8 mouse cellular contexts compared by ENCODE assay signal in the genomic region with DNA sequence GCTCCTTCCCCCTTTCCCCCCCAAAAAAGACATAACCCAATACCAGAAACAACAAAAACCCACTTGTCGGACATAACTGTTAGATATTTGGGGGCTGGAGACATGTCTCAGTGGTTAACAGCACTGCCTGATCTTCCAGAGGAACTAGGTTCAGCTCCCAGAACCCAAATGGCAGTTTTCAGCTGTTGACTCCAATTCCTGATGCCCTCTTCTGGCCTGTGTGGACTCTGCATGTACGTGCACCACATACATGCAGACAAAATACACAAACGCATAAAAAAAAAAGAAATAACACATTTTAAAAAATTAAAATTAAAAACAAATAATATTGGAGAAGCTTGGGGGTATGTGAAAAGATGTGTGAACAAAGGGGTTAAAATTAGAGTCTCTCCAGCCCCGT. TPM values are rescaled to one million over a fixed set of nuclear protein-coding genes. Genes with fewer than 3 reads are reported as not detected.
DNase-seq lines count a peak whose midpoint lies in the region; ATAC-seq and TF ChIP-seq lines count a peak whose summit lies in the region.
"Had no signal": no experiment of that assay in that cellular context is flagged by ENCODE, and none has a peak within 500 bp of the region (broad histone marks: within the 10 kb centered on the region; RNA-seq: fewer than 3 reads in every experiment).

No protein-coding gene starts in this region.

- DNase-seq in left cerebral cortex, postnatal 4 days, result peak; percentile 13
- DNase-seq in left cerebral cortex, adult 18-20 months (ENCODE audit: low spot score in 2 of 2), result no peak
- no peak for DNase-seq in Patski (ENCODE audit: low read depth, low spot score)
- peak; percentile 26 for DNase-seq in cerebellum, adult 8-10 months
- DNase-seq in liver, postnatal 0 days, result no peak
- DNase-seq in left cerebral cortex, postnatal 14 days (ENCODE audit: low spot score in 2 of 2), result no peak

- POLR2A ChIA-PET in Patski (lab: Charles Lee), result no interaction called here

- TF ChIP-seq EP300 in liver, postnatal 0 days (IDR thresholded peaks at IDR 0.05; ENCODE audit: low read depth), result no peak

- no peak overlapping the region for H3K9ac ChIP-seq in liver, postnatal 0 days (replicated peaks)
- no peak overlapping the region for H3K9ac ChIP-seq in forebrain, embryonic 15.5 days (replicated peaks)
- H3K9ac ChIP-seq: stomach, embryonic 15.5 days had no signal

- no peak overlapping the region for H3K4me3 ChIP-seq in liver, postnatal 0 days (ENCODE audit: low read depth, low read length)
- H3K4me3 ChIP-seq in forebrain, embryonic 15.5 days, result no peak overlapping the region
- H3K4me3 ChIP-seq: stomach, embryonic 15.5 days had no signal

- H3K9me3 ChIP-seq in liver, postnatal 0 days (ENCODE audit: low read length), result no peaks in the 10 kb centered on the region
- H3K9me3 ChIP-seq in forebrain, embryonic 15.5 days, result no peaks in the 10 kb centered on the region
- H3K9me3 ChIP-seq: stomach, embryonic 15.5 days had no signal

- H3K27me3 ChIP-seq in Patski, result no peaks in the 10 kb centered on the region
- H3K27me3 ChIP-seq in liver, postnatal 0 days (ENCODE audit: insufficient read depth, low read length), result no peaks in the 10 kb centered on the region
- H3K27me3 ChIP-seq in forebrain, embryonic 15.5 days, result no peaks in the 10 kb centered on the region
- H3K27me3 ChIP-seq: stomach, embryonic 15.5 days had no signal

- H3K27ac ChIP-seq in liver, postnatal 0 days (ENCODE audit: low read depth), result no peak overlapping the region
- no peak overlapping the region for H3K27ac ChIP-seq in forebrain, embryonic 15.5 days (replicated peaks)
- H3K27ac ChIP-seq: stomach, embryonic 15.5 days had no signal

- ATAC-seq in Patski, result no peak
- ATAC-seq in liver, postnatal 0 days, result no peak
- ATAC-seq in forebrain, embryonic 15.5 days (replicated peaks), result no peak

- peak; percentile 68 for TF ChIP-seq CTCF in Patski (IDR thresholded peaks at IDR 0.05)
- peak; percentile 61 for TF ChIP-seq CTCF in liver, postnatal 0 days (IDR thresholded peaks at IDR 0.05; ENCODE audit: low read depth)

- in situ Hi-C loops in Patski (cut with MboI; ENCODE audit: low pct_unique_long_range_greater_than_20kb), result loop anchor here (5.0 kb wide), 1 partner anchor 80 kb away; no protein-coding TSS in a partner anchor

- peaks cover 15% of the 10 kb centered on the region for H3K36me3 ChIP-seq in liver, postnatal 0 days (replicated peaks; ENCODE audit: insufficient read depth, low read length)
- peaks cover 22% of the 10 kb centered on the region for H3K36me3 ChIP-seq in forebrain, embryonic 15.5 days

- no peak overlapping the region for H3K4me2 ChIP-seq in liver, postnatal 0 days (ENCODE audit: low read depth, low read length)
- H3K4me2 ChIP-seq in forebrain, embryonic 15.5 days (replicated peaks), result no peak overlapping the region
- H3K4me2 ChIP-seq: stomach, embryonic 15.5 days had no signal

- intact Hi-C loops in left cerebral cortex, postnatal 4 days (cut with DNase I), result loop anchor here (5.0 kb wide), 1 partner anchor 90 kb away; no protein-coding TSS in a partner anchor
- intact Hi-C loops in left cerebral cortex, postnatal 14 days (cut with DNase I), result loop anchor here (2.0 kb wide), 1 partner anchor 82 kb away; no protein-coding TSS in a partner anchor

- WGBS in liver, postnatal 0 days (ENCODE audit: insufficient replicate concordance), result 89% methylated on average over 4 of the region's 4 CpGs
- WGBS in forebrain, embryonic 15.5 days, result 89% methylated on average over 4 of the region's 4 CpGs

- no peaks in the 10 kb centered on the region for H3K4me1 ChIP-seq in liver, postnatal 0 days (ENCODE audit: insufficient read depth)
- H3K4me1 ChIP-seq in forebrain, embryonic 15.5 days, result no peaks in the 10 kb centered on the region
- H3K4me1 ChIP-seq: stomach, embryonic 15.5 days had no signal

- CTCF ChIA-PET in Patski (lab: Charles Lee), result interaction anchor here (0.9 to 2.1 kb wide), 6 partner anchors 9 to 83 kb away, joined by 3 to 8 read pairs (median 4); no protein-coding TSS in a partner anchor

RNA-seq across cellular contexts. Expression of a gene that starts 54.5 kb away (rescaled TPM):
- 10 to 100 TPM; 89.7 to 92.1 TPM for total RNA-seq in left cerebral cortex, postnatal 4 days (2021)
- 10 to 100 TPM; 55.5 to 56.7 TPM for total RNA-seq in left cerebral cortex, adult 18-20 months (2021)
- polyA plus RNA-seq in Patski (2021), result 20.7 TPM
- polyA plus RNA-seq in liver, postnatal 0 days (2015; fragmentation: Nextera tagmentation; extraction: Ambion mirVana), result 1.5 and 1.8 TPM in 2 replicates
- 28.9 and 30.1 TPM in 2 replicates for polyA plus RNA-seq in forebrain, embryonic 15.5 days (2015; fragmentation: Nextera tagmentation; extraction: Ambion mirVana)
- 10 to 100 TPM; 51.4 to 51.7 TPM for total RNA-seq in left cerebral cortex, postnatal 14 days (2021)

Comparison
In these comparisons a context has a peak if more than half of its experiments do, and no peak if none do; other contexts are left out.
1. DNase-seq: peak in left cerebral cortex, postnatal 4 days (single experiment) and cerebellum, adult 8-10 months (single experiment); none in left cerebral cortex, adult 18-20 months (0 of 2), Patski (single experiment), liver, postnatal 0 days (single experiment) and left cerebral cortex, postnatal 14 days (0 of 2).